Mouse (Mus musculus) kidney, embryonic 14.5 days (tissue): Measurements from ENCODE around the gene Odf2. TPM values are rescaled to one million over a fixed set of nuclear protein-coding genes. Genes with fewer than 3 reads are reported as not detected.

Experiments
- ATAC-seq: fragments of 200-750 bp; cut with Nextera tagmentation; 2 replicates; pipeline ENCODE4 v1.8.0; 2017; ENCODE audit warnings: moderate number of reproducible peaks, mild to moderate bottlenecking, moderate TSS enrichment, moderate library complexity; ENCODE audit not compliant: low FRiP score, low TSS enrichment
- H3K27ac ChIP-seq: fragments of 300-500 bp; sonication (generic); 2 replicates; pipeline ENCODE4 v1.5.1; 2014; ENCODE audit warnings: low read depth, mild to moderate bottlenecking, low read length, moderate library complexity, mixed read lengths
- H3K27me3 ChIP-seq: fragments of 300-500 bp; sonication (generic); 2 replicates; pipeline ENCODE4 v1.6.1; 2014; ENCODE audit warnings: mild to moderate bottlenecking, low read length; ENCODE audit not compliant: control insufficient read depth, insufficient read depth
- H3K36me3 ChIP-seq: fragments of 300-500 bp; sonication (generic); 2 replicates; pipeline ENCODE4 v1.6.1; 2014; ENCODE audit warnings: low read length, mixed read lengths; ENCODE audit not compliant: control insufficient read depth, insufficient read depth
- H3K4me1 ChIP-seq: fragments of 300-500 bp; sonication (generic); 2 replicates; pipeline ENCODE4 v1.6.1; 2014; ENCODE audit warnings: low read length, mixed read lengths; ENCODE audit not compliant: control insufficient read depth, insufficient read depth
- H3K4me2 ChIP-seq: fragments of 300-500 bp; sonication (generic); replicated peaks from 2 replicates; pipeline ENCODE4 v1.6.1; 2014; ENCODE audit warnings: low read depth, mild to moderate bottlenecking, low read length
- H3K4me3 ChIP-seq: fragments of 300-500 bp; sonication (generic); 2 replicates; pipeline ENCODE4 v1.5.1; 2014; ENCODE audit warnings: mild to moderate bottlenecking, low read length
- H3K9ac ChIP-seq: fragments of 300-500 bp; sonication (generic); 2 replicates; pipeline ENCODE4 v1.6.1; 2014; ENCODE audit warnings: low read depth, mild to moderate bottlenecking, low read length, moderate library complexity
- H3K9me3 ChIP-seq: fragments of 300-500 bp; sonication (generic); 2 replicates; pipeline ENCODE4 v1.6.1; 2016; ENCODE audit warnings: low read length; ENCODE audit not compliant: control insufficient read depth
- WGBS: fragments of 180-500 bp; shearing (Covaris S2); extraction: QIAGEN DNeasy Blood & Tissue Kit; methylation state at CpG from one replicate; pipeline ENCODE4 v1.1.7; 2014; 5-methylcytosine and 5-hydroxymethylcytosine counted together
- polyA plus RNA-seq: library from polyadenylated mRNA; unstranded; fragments of >200 nt; fragmentation: Nextera tagmentation; extraction: Ambion mirVana; gene quantifications from 2 replicates; pipeline ENCODE4 v1.2.1, GENCODE M21; 2014

The Odf2 gene
- polyA plus RNA-seq, 1 experiment from 2014 or later: 79.9 TPM

GRCm38 (mm10) chr2:29940826-29941225, 51.8 kb downstream of the Odf2 start:
- no peak for ATAC-seq
- Histone ChIP-seq H3K36me3 (peaks cover 68% of the 10 kb centered on the region), H3K4me1 (peaks cover 4% of the 10 kb centered on the region), H3K4me2 (no peak overlapping the region), H3K27me3 (no peaks in the 10 kb centered on the region), H3K9me3 (no peaks in the 10 kb centered on the region), H3K9ac (no peak overlapping the region), H3K4me3 (no peak overlapping the region), H3K27ac (no peak overlapping the region)
- WGBS: 97% methylated on average over 7 of the region's 7 CpGs

- Histone ChIP-seq H3K9me3 (no peaks in the 10 kb centered on the region), H3K4me1 (no peaks in the 10 kb centered on the region), H3K9ac (no peak overlapping the region), H3K27me3 (no peaks in the 10 kb centered on the region), H3K4me2 (no peak overlapping the region), H3K27ac (peak overlapping the region; percentile 76), H3K4me3 (no peak overlapping the region), H3K36me3 (peaks cover 81% of the 10 kb centered on the region)
- WGBS: 15% methylated on average over 1 of the region's 1 CpGs
- ATAC-seq: no peak
Measured at GRCm38 (mm10) chr2:29944723-29945122, 55.7 kb downstream of the Odf2 start.

- no peak overlapping the region for H3K4me2 ChIP-seq
- ATAC-seq: no peak
- no peaks in the 10 kb centered on the region for H3K4me1 ChIP-seq
- peaks cover 72% of the 10 kb centered on the region for H3K36me3 ChIP-seq
- H3K9me3 ChIP-seq: no peaks in the 10 kb centered on the region
- no peak overlapping the region for H3K9ac ChIP-seq
- 97% methylated on average over 5 of the region's 5 CpGs for WGBS
- no peak overlapping the region for H3K27ac ChIP-seq
- H3K27me3 ChIP-seq: no peaks in the 10 kb centered on the region
- H3K4me3 ChIP-seq: no peak overlapping the region
Measured at GRCm38 (mm10) chr2:29948896-29949295, 59.9 kb downstream of the Odf2 start.

- WGBS: 95% methylated on average over 7 of the region's 7 CpGs
- no peak for ATAC-seq
- no peaks in the 10 kb centered on the region for H3K27me3 ChIP-seq
- H3K27ac ChIP-seq: no peak overlapping the region
- H3K9ac ChIP-seq: no peak overlapping the region
- H3K4me2 ChIP-seq: no peak overlapping the region
- peaks cover 8% of the 10 kb centered on the region for H3K4me1 ChIP-seq
- H3K9me3 ChIP-seq: no peaks in the 10 kb centered on the region
- H3K36me3 ChIP-seq: peaks cover 34% of the 10 kb centered on the region
- no peak overlapping the region for H3K4me3 ChIP-seq
Measured at GRCm38 (mm10) chr2:29961246-29961645, 72.2 kb downstream of the Odf2 start.

- peak overlapping the region; percentile 98 for H3K9ac ChIP-seq
- H3K4me1 ChIP-seq: peaks cover 32% of the 10 kb centered on the region
- WGBS: 19% methylated on average over 10 of the region's 10 CpGs
- peak overlapping the region; percentile 51 for H3K4me2 ChIP-seq
- no peaks in the 10 kb centered on the region for H3K27me3 ChIP-seq
- peak overlapping the region; percentile 89 for H3K27ac ChIP-seq
- H3K4me3 ChIP-seq: peak overlapping the region; percentile 98
- H3K9me3 ChIP-seq: no peaks in the 10 kb centered on the region
- ATAC-seq: no peak
- peaks cover 9% of the 10 kb centered on the region for H3K36me3 ChIP-seq
Measured at GRCm38 (mm10) chr2:29964354-29965249, 75.6 kb downstream of the Odf2 start.

- Histone ChIP-seq H3K4me1 (peaks cover 32% of the 10 kb centered on the region), H3K36me3 (peaks cover 10% of the 10 kb centered on the region; the same call in 1 of the 2 replicates), H3K9me3 (no peaks in the 10 kb centered on the region), H3K9ac (peak within 1 kb of the TSS; percentile 98), H3K4me3 (peak within 1 kb of the TSS; percentile 98), H3K4me2 (peak within 1 kb of the TSS; percentile 51), H3K27ac (peak within 1 kb of the TSS; percentile 89), H3K27me3 (no peaks in the 10 kb centered on the region)
- 1% methylated on average over 73 of the region's 82 CpGs for WGBS
- peak; percentile 99 for ATAC-seq
Measured at GRCm38 (mm10) chr2:29965250-29965843, 76.3 kb downstream of the Odf2 start, which contains the start of gene Sptan1. TSS of gene Sptan1 (plus strand) at chr2:29965560.

- Histone ChIP-seq H3K27me3 (no peaks in the 10 kb centered on the region), H3K36me3 (peaks cover 12% of the 10 kb centered on the region; the same call in 1 of the 2 replicates), H3K9me3 (no peaks in the 10 kb centered on the region), H3K4me3 (peak overlapping the region; percentile 98), H3K27ac (peak overlapping the region; percentile 89), H3K9ac (peak overlapping the region; percentile 98), H3K4me1 (peaks cover 32% of the 10 kb centered on the region), H3K4me2 (peak overlapping the region; percentile 51)
- peak; percentile 7; the same call in 1 of the 2 replicates for ATAC-seq
- WGBS: 0% methylated on average over 18 of the region's 41 CpGs
Measured at GRCm38 (mm10) chr2:29965906-29966305, 76.9 kb downstream of the Odf2 start.

- H3K27ac ChIP-seq: no peak overlapping the region
- H3K4me1 ChIP-seq: peaks cover 34% of the 10 kb centered on the region
- H3K4me2 ChIP-seq: peak overlapping the region; percentile 51
- no peaks in the 10 kb centered on the region for H3K27me3 ChIP-seq
- H3K4me3 ChIP-seq: peak overlapping the region; percentile 98; the same call in 1 of the 2 replicates
- H3K36me3 ChIP-seq: peaks cover 12% of the 10 kb centered on the region; the same call in 1 of the 2 replicates
- WGBS: 67% methylated on average over 2 of the region's 2 CpGs
- H3K9me3 ChIP-seq: no peaks in the 10 kb centered on the region
- ATAC-seq: no peak
- peak overlapping the region; percentile 98; the same call in 1 of the 2 replicates for H3K9ac ChIP-seq
Measured at GRCm38 (mm10) chr2:29966826-29967225, 77.8 kb downstream of the Odf2 start.

GRCm38 (mm10) chr2:29967768-29968167, 78.7 kb downstream of the Odf2 start:
- Histone ChIP-seq H3K27ac (no peak overlapping the region), H3K4me2 (peak overlapping the region; percentile 51), H3K27me3 (no peaks in the 10 kb centered on the region), H3K9ac (no peak overlapping the region), H3K9me3 (no peaks in the 10 kb centered on the region), H3K36me3 (peaks cover 12% of the 10 kb centered on the region; the same call in 1 of the 2 replicates), H3K4me1 (peaks cover 42% of the 10 kb centered on the region), H3K4me3 (0 out of 2 replicates have a peak overlapping the region, but pooled peaks have one; percentile 98)
- no peak for ATAC-seq
- 60% methylated on average over 5 of the region's 5 CpGs for WGBS
